Comparison of ENCODE assay signal across 24 mouse cellular contexts in the genomic region with DNA sequence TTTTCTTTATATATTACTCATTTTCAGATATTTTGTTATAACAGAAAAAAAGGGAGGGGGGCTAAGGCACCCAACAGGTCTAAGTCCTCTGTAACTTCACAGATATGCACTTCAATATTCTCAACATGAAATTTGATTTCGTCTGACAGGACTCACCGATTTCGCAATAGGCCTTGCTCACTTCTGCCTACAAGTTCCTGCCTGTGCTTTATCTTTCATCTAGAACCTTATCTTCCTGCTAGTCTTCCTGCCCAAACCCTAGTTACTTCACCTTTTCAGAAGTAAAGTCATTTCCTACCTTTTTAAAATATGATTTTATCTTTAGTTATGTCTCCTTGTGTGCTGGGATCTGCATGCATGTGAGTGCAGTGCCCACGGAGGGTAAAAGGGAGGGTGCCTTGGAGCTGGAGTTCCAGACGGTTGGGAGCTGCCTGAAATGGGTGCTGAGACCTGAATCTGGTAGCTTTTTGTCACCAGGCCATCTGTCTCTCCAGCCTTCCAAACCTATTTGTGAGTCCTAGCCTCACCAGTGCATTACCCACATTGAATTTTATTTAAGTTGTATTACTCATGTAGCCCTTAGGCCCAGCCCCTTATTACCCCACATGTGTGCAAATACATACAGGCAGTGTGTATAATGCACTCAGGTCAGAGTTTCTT. TPM values are rescaled to one million over a fixed set of nuclear protein-coding genes. Genes with fewer than 3 reads are reported as not detected.
A peak's percentile ranks its signal among the peaks of the same experiment; 100 is the strongest.
DNase-seq lines count a peak whose midpoint lies in the region; ATAC-seq and TF ChIP-seq lines count a peak whose summit lies in the region.
"Had no signal": no experiment of that assay in that cellular context is flagged by ENCODE, and none has a peak within 500 bp of the region (broad histone marks: within the 10 kb centered on the region; RNA-seq: fewer than 3 reads in every experiment).

No protein-coding gene starts in this region.

- peak overlapping the region; percentile 25; the same call in 1 of the 2 replicates for H3K27ac ChIP-seq in liver, embryonic 16.5 days (ENCODE audit: low read length)
- H3K27ac ChIP-seq in stomach, postnatal 0 days (replicated peaks), result peak overlapping the region; percentile 56; the same call in 1 of the 2 replicates
- H3K27ac ChIP-seq: embryonic facial prominence, embryonic 10.5 days; forebrain, embryonic 13.5 days; stomach, embryonic 15.5 days had no signal

- H3K4me3 ChIP-seq in liver, embryonic 16.5 days (ENCODE audit: low read depth, low read length), result no peak overlapping the region
- H3K4me3 ChIP-seq in stomach, postnatal 0 days (ENCODE audit: low read depth, low read length), result no peak overlapping the region
- H3K4me3 ChIP-seq: embryonic facial prominence, embryonic 10.5 days; forebrain, embryonic 13.5 days; stomach, embryonic 15.5 days had no signal

- H3K9me3 ChIP-seq in liver, embryonic 16.5 days (replicated peaks; ENCODE audit: control insufficient read depth, low read length), result no peaks in the 10 kb centered on the region
- H3K9me3 ChIP-seq in stomach, postnatal 0 days (ENCODE audit: control insufficient read depth, low read length), result no peaks in the 10 kb centered on the region
- H3K9me3 ChIP-seq: embryonic facial prominence, embryonic 10.5 days; forebrain, embryonic 13.5 days; G1E; stomach, embryonic 15.5 days had no signal

- H3K9ac ChIP-seq in liver, embryonic 16.5 days (ENCODE audit: low read depth, low read length), result no peak overlapping the region
- H3K9ac ChIP-seq in stomach, postnatal 0 days (ENCODE audit: low read length), result no peak overlapping the region
- H3K9ac ChIP-seq: forebrain, embryonic 13.5 days; lung, embryonic 14.5 days; stomach, embryonic 15.5 days had no signal

- no peak for TF ChIP-seq CTCF in stomach, postnatal 0 days (IDR thresholded peaks at IDR 0.05; ENCODE audit: low read depth)

- no peaks in the 10 kb centered on the region for H3K27me3 ChIP-seq in liver, embryonic 16.5 days (ENCODE audit: control insufficient read depth, insufficient read depth, low read depth, low read length)
- no peaks in the 10 kb centered on the region for H3K27me3 ChIP-seq in stomach, postnatal 0 days (ENCODE audit: control insufficient read depth, insufficient read depth, low read length)
- H3K27me3 ChIP-seq: forebrain, embryonic 13.5 days; stomach, embryonic 15.5 days had no signal

- peak; percentile 84 for ATAC-seq in granulocyte monocyte progenitor cell, adult 5-6 weeks (replicated peaks; ENCODE audit: poor library complexity, severe bottlenecking)
- ATAC-seq in liver, embryonic 16.5 days (ENCODE audit: low read depth), result no peak
- ATAC-seq in stomach, postnatal 0 days (ENCODE audit: low FRiP score, low TSS enrichment), result no peak
- ATAC-seq: forebrain, embryonic 13.5 days had no signal

- H3K4me1 ChIP-seq in liver, embryonic 16.5 days (ENCODE audit: control insufficient read depth, low read depth, low read length), result peaks cover 30% of the 10 kb centered on the region
- H3K4me1 ChIP-seq in stomach, postnatal 0 days (replicated peaks; ENCODE audit: control insufficient read depth, insufficient read depth), result no peaks in the 10 kb centered on the region
- H3K4me1 ChIP-seq: embryonic facial prominence, embryonic 10.5 days; forebrain, embryonic 13.5 days; stomach, embryonic 15.5 days had no signal

- peak; percentile 55 for DNase-seq in urinary bladder, postnatal 14 days (ENCODE audit: low spot score)
- DNase-seq in urinary bladder, adult 2 months (ENCODE audit: low spot score), result no peak
- DNase-seq in stomach, postnatal 0 days (ENCODE audit: low spot score), result peak; percentile 10
- DNase-seq in cerebellum, adult 11-12 months, result no peak
- no peak for DNase-seq in cerebellum, adult 9-11 months
- DNase-seq: adrenal gland, postnatal 14 days; cerebellum, postnatal 36 days; gastrocnemius, postnatal 10 days; kidney, adult 8-10 months; kidney, postnatal 14 days; lung, embryonic 14.5 days; lung, postnatal 4 days; right cerebral cortex, postnatal 25 days; thymus, adult 2 months had no signal

- H3K36me3 ChIP-seq in liver, embryonic 16.5 days (ENCODE audit: control insufficient read depth, insufficient read depth), result no peaks in the 10 kb centered on the region
- no peaks in the 10 kb centered on the region for H3K36me3 ChIP-seq in stomach, postnatal 0 days (ENCODE audit: control insufficient read depth, insufficient read depth, low read length)
- H3K36me3 ChIP-seq: embryonic facial prominence, embryonic 10.5 days; G1E; stomach, embryonic 15.5 days had no signal

- WGBS in liver, embryonic 16.5 days (ENCODE audit: insufficient replicate concordance), result 19% methylated on average over 5 of the region's 5 CpGs
- WGBS in stomach, postnatal 0 days, result 65% methylated on average over 5 of the region's 5 CpGs

- no peak for TF ChIP-seq EP300 in stomach, postnatal 0 days (optimal IDR thresholded peaks at IDR 0.05)

- H3K4me2 ChIP-seq in liver, embryonic 16.5 days (ENCODE audit: low read depth, low read length), result no peak overlapping the region
- no peak overlapping the region for H3K4me2 ChIP-seq in stomach, postnatal 0 days (replicated peaks; ENCODE audit: low read depth)
- H3K4me2 ChIP-seq: forebrain, embryonic 13.5 days; lung, embryonic 14.5 days; midbrain, embryonic 11.5 days; stomach, embryonic 15.5 days had no signal

RNA-seq across cellular contexts. Expression of a gene that starts 6.0 kb away (rescaled TPM):
- polyA plus RNA-seq in urinary bladder, adult 2 months (2012; rRNA removed), result 0.99 and 1.0 TPM in 2 replicates
- total RNA-seq in granulocyte monocyte progenitor cell, adult 5-6 weeks (2014; fragmentation: Nextera tagmentation), result 1.0 and 1.1 TPM in 2 replicates
- total RNA-seq in granulocyte monocyte progenitor cell, adult 5-6 weeks (2017), result 0.52 and 1.4 TPM in 2 replicates
- 7.5 and 9.0 TPM in 2 replicates for polyA plus RNA-seq in liver, embryonic 16.5 days (2015; fragmentation: Nextera tagmentation; extraction: Ambion mirVana)
- polyA plus RNA-seq in stomach, postnatal 0 days (2015; fragmentation: Nextera tagmentation; extraction: Ambion mirVana), result 2.1 and 2.8 TPM in 2 replicates
- polyA plus RNA-seq: embryonic facial prominence, embryonic 10.5 days; hindbrain, embryonic 11.5 days; limb, embryonic 11.5 days had no signal

RNA-seq across cellular contexts. Expression of a gene that starts 41.1 kb away (rescaled TPM):
- polyA plus RNA-seq in urinary bladder, adult 2 months (2012; rRNA removed), result 27.9 and 38.1 TPM in 2 replicates
- not detected in 2 replicates for total RNA-seq in granulocyte monocyte progenitor cell, adult 5-6 weeks (2014; fragmentation: Nextera tagmentation)
- total RNA-seq in granulocyte monocyte progenitor cell, adult 5-6 weeks (2017), result not detected in 2 replicates
- polyA plus RNA-seq in liver, embryonic 16.5 days (2015; fragmentation: Nextera tagmentation; extraction: Ambion mirVana), result 1.1 and 1.6 TPM in 2 replicates
- 45.2 and 47.2 TPM in 2 replicates for polyA plus RNA-seq in stomach, postnatal 0 days (2015; fragmentation: Nextera tagmentation; extraction: Ambion mirVana)
- total RNA-seq: G1E; neutrophil, adult 5-6 weeks had no signal
- polyA plus RNA-seq: G1E had no signal

Comparison
In these comparisons a context has a peak if more than half of its experiments do, and no peak if none do; other contexts are left out.
1. DNase-seq: peak in urinary bladder, postnatal 14 days (single experiment) and stomach, postnatal 0 days (single experiment); none in urinary bladder, adult 2 months (single experiment), cerebellum, adult 11-12 months (single experiment) and cerebellum, adult 9-11 months (single experiment).
2. RNA of a gene that starts 41.1 kb away (polyA plus RNA-seq): 45.2 to 47.2 TPM in stomach, postnatal 0 days and 27.9 to 38.1 TPM in urinary bladder, adult 2 months; 1.1 to 1.6 TPM in liver, embryonic 16.5 days; every median in the first group is over 10 times any median in the second.